Mouse (Mus musculus): Measurements from ENCODE around the gene Rest.

The Rest gene

DNA sequence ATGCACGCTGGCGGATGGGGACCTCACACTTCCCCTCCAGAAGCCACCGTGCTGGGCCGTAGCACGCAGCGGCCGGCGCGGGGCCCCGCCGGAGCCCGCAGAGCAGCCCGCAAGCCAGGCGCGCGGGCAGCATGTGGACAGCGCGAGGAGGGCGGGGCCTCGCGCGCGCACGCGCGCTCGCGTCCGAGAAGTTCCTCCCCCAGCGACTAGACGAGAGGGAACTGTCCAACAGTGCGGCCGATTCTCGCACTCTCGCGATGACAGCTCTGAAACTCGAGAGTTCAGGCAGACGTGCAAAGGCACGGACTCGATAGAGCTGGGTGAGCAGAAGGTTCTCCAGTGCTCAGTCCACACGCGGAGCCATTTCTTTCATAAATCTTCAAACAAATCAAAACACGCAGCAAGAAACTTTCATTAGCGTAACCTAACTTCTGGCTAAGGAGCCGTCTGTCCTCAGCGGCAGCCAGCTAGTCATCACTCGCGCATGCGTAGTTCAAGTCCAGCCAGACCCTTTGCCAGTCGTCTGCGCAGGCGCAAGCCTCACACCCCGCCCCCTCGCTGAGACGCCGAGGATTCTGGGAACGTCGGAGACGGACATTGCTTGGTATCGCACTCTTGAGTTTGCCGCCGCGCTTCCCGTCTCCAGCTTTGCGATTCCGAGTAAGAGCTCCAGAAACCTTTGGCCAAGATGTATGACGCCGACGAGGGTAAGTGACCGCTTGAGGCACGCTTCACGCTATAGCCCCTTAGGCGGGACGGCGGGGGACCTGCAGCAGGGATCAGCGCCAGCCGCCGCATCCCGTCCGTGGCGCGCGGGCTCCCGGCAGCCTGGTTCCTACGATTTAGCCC, 44.9 kb downstream of the Rest start, which contains the start of the genes Noa1 and Polr2b:
Gene Noa1 (minus strand): TSS at position 161 of the 849 bp plus-strand sequence.
Gene Polr2b (plus strand): TSS at position 224 of the 849 bp plus-strand sequence.
- peak; percentile 99 for DNase-seq

DNA sequence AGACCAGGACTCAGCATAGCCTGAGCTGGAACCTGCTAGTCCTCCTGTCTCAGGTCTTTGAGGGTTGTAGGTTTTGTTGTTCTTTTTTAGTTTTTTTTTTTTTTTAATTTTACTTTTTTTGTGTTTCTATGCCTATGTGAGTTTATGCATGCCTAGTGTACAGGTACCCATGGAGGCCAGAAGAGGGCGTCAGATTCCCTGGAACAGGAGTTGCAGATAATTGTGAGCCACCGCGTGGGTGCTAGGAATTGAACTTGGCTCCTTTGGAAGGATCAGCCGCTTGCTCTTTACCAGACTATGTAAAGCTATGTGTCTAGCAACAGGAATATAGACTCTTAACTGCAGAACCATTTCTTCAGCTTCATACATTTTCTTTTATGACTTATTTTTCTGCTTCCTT, 48.9 kb downstream of the Rest start:
- DNase-seq = no peak

DNA sequence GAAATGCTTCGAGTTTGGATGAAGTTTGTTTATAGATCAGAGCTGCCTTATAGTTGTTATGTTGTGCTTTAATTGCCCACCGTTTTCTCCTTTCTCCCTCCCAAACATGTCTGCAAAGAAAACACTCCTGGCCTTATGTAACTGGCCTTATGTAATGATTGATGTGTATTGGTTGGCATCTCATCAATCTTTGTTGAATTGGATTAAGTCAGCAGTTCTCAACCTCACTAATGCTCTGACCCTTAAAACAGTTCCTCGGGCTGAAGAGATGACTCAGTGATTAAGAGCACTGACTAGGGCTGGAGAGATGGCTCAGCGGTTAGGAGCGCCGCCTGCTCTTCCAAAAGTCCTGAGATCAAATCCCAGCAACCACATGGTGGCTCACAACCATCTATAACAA, 49.7 kb downstream of the Rest start:
- DNase-seq = no peak

DNA sequence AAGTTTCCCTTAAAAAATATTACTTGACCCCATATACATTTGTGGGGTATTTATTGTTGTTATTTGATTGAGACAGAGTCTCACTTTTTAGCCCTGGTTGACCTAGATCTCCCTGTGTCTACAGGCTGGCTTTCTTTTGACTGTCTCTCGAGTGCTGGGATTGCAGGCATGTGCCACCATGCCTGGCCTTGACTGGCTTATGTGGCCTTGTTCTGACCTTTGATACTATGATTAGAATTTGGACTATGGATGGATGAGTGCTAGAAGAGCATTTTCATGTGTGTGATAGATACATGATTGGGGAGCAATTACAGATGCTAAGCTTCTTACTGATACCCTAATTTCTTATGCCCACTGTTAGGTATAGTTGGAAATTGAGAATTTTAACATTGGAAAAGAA, 59.6 kb downstream of the Rest start:
- DNase-seq = no peak

DNA sequence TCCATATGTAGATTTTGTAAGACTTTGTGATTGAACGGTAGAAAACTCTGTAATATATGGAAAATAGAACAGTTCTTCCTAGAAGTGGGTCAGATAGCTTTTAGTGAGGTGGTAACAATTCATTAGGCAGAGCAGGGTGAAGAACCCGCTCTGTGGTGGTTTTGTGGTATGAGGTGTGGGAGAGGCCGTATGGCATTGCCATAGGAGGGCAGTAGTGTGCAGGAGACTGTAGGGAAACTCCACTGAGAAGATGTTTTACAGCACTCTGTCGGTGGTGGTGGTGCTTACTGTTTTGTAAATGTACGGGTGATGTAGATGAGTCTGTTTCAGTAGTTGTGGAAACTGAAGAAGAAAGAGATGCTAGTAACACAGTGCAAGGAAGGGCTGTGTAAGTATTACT, 64.9 kb downstream of the Rest start:
- no peak for DNase-seq
